Mouse (Mus musculus) splenic B cell, adult 2 months (primary cell): ENCODE results near the gene Col7a1.

ENCODE experiments used
- DNase-seq: peaks from one replicate; pipeline ENCODE4 v3.0.0-alpha.2; 2011; ENCODE audit warnings: low read depth, low spot score
- H3K27me3 ChIP-seq: 2 replicates; pipeline ENCODE4 v1.6.1; 2012; ENCODE audit warnings: mild to moderate bottlenecking, low read length, moderate library complexity, mixed read lengths; ENCODE audit not compliant: control insufficient read depth, poor library complexity, insufficient read depth, severe bottlenecking
- H3K36me3 ChIP-seq: 2 replicates; pipeline ENCODE4 v1.6.1; 2012; ENCODE audit warnings: mild to moderate bottlenecking, low read length, moderate library complexity, mixed read lengths; ENCODE audit not compliant: control insufficient read depth, poor library complexity, insufficient read depth, severe bottlenecking

The Col7a1 gene

DNA sequence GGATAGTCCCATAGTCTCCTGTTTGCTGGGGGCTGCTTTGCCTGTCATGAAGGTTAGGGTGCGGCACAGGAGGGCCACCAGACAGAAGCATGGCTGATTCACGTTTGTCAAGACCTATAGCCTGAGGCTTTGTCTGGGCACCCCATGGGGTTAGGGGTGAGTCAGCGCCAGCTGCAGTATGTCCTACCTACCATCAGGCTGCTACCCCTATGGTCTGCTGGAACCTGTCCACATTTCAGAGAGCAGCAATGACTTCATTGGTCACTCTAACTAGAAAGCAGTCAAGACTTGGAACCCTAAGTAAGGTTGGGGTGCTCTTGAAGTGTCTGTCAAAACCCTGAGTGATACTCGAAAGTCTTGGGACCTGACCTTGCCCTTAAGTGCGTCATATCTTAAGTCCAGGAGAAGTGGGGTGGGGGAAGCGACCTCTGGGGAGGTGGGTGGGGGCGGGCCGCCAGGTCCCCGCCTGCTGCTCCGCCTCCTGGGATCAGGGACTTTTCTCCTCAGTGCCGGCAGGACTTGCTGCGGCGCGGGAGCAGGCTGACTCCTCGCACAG lies at the start of gene Col7a1:
Gene Col7a1, plus strand, starts transcription at position 506 of the 556 bp plus-strand sequence.
- Histone ChIP-seq H3K27me3 (no peaks in the 10 kb centered on the region), H3K36me3 (peaks cover 2% of the 10 kb centered on the region; the same call in 1 of the 2 replicates)
- DNase-seq = no peak

DNA sequence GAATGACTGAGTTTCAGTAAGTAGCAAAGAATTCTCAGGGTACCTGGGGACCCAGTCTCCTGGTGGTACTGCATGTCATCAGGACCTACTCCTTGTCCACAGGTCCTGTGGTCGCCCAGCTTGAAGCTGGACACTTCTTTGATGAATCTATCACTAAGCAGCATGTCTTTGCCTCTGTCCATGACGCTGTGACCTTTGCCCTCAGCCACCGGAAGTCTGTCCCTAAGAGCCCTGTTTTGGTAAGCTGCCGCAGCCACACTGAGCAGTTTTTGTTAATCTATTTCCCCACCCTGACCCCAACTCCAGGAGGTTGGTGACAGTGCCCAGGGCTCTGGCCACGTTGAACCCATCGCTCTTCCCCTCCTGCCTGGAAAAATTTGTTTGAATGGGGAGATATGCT lies 41.1 kb upstream of the Col7a1 start:
- Histone ChIP-seq H3K27me3 (no peaks in the 10 kb centered on the region), H3K36me3 (no peaks in the 10 kb centered on the region)
- DNase-seq = no peak

DNA sequence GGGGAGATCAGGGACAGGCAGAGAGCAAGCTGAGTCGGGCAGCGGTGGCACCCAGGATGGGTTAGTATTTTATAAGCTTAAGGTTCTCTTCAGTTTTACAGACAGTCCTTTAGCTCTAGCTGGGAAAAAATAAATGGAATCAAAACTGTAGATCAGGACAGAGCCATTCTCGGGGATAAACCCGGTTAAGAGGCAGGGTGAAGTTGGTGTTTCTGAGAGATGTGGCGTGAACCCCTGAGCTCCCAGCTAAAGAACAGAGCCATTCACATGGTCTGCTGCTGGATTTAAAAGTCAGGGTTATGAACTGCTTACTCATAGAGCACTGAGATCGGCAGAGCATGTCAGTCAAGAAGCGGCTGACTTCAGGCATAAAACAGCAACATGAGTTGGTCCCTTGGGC lies 40.2 kb upstream of the Col7a1 start:
- no peaks in the 10 kb centered on the region for H3K27me3 ChIP-seq
- no peak for DNase-seq
- H3K36me3 ChIP-seq = no peaks in the 10 kb centered on the region

DNA sequence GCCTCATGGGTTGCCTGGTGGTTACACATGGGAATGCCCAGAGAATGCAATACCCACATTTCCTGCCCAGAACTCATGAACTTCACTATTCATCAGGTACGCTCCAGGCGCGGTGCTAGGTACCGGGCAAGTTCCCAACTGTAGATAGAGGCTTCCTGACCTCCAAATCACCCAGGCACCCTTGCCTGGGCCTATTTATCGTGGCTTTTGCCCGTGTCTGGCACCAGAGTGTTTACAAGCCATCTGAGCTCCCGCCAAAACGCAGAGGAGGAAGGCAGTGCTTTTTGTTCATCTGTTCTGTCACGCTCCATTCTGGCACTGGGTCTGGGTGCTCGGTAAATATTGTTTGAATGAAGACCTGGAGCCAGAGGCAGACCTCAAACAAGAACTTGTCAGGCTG lies 39.8 kb upstream of the Col7a1 start:
- Histone ChIP-seq H3K36me3 (no peaks in the 10 kb centered on the region), H3K27me3 (no peaks in the 10 kb centered on the region)

DNA sequence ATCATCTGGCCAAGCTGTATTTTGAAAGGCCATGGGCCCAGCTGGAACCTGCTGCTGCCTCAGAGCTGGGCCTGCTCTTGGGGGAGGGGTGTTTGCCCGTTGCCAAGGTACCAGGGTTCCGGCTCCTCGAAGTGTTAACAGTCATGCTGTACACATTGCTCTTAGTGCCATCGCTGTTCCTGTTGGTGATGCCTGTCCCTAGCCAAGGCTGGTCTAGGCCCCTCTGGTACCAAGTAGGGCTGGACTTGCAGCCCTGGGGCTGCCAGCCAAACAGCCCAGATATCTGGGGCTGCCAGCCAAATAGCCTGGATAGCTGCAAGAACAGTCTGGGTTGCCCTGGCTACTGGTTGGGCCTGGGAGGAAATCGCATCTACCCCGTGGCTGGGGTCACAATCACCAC lies 38.9 kb upstream of the Col7a1 start, which contains the start of gene Tmem89:
Gene Tmem89, plus strand, starts transcription at position 129 of the 400 bp plus-strand sequence.
- Histone ChIP-seq H3K36me3 (no peaks in the 10 kb centered on the region), H3K27me3 (no peaks in the 10 kb centered on the region)
- DNase-seq = no peak

More for the DNA sequence above, 39.8 kb upstream of the Col7a1 start:
- DNase-seq = no peak

DNA sequence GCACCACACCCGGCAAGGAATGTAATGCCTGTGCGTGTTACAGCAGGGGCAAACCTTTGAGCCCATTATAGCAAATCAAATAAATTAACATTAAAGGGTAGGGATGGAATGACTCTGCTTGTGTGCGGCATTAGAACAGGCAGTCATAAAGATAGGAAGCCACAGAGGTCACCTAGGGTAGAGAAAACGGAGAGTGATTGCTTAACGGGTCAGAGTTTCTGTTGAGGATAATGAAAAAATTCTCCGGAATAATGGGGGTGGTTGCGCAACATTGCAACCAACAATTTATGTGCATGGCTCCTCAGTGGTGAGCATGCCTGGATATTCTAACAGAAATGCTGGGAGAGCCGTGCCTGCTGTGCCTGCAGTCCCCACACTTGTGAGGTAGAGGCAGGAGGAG lies 27.5 kb upstream of the Col7a1 start:
- Histone ChIP-seq H3K36me3 (no peaks in the 10 kb centered on the region), H3K27me3 (no peaks in the 10 kb centered on the region; the same call in 1 of the 2 replicates)
- DNase-seq = no peak

DNA sequence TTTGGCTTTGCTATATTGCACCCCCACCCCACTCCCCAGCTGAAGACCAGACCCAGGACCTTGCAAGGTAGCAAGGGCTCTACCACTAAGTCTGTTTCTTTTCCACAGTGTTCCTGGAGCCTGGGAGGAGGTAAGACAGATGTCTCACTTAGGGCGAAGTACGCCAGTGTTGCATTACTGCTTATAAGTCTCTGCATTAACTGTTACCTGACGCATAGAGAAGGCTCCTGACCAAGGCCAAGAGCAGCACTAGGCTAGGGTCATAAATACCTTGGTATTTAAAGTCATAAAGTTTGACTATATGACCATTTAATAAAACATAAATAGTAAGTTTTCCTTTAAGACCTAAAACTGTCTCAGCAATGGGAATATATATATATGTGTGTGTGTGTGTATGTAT lies 25.0 kb upstream of the Col7a1 start:
- H3K27me3 ChIP-seq = no peaks in the 10 kb centered on the region; the same call in 1 of the 2 replicates
- no peaks in the 10 kb centered on the region for H3K36me3 ChIP-seq
- DNase-seq = no peak

DNA sequence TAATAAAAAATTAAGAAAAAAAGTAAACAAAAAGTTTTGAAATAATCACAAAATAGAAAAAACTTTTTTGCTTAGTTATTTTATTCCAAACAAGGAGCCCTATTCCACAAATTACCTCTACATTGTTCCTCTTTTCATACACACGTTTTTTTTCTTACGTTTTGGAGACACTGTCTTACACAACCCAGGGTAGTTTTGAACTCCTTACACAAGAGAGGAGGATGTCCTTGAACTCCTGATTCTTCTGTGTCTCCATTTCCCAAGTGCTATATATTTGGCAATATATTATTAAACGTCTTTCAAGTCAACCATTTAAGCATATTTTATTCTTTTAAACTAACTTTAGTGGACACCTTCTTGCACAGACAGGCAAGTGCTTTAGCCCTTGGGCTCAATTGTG lies 17.4 kb upstream of the Col7a1 start:
- H3K27me3 ChIP-seq = no peaks in the 10 kb centered on the region
- DNase-seq = no peak
- H3K36me3 ChIP-seq = peaks cover 2% of the 10 kb centered on the region; the same call in 1 of the 2 replicates

DNA sequence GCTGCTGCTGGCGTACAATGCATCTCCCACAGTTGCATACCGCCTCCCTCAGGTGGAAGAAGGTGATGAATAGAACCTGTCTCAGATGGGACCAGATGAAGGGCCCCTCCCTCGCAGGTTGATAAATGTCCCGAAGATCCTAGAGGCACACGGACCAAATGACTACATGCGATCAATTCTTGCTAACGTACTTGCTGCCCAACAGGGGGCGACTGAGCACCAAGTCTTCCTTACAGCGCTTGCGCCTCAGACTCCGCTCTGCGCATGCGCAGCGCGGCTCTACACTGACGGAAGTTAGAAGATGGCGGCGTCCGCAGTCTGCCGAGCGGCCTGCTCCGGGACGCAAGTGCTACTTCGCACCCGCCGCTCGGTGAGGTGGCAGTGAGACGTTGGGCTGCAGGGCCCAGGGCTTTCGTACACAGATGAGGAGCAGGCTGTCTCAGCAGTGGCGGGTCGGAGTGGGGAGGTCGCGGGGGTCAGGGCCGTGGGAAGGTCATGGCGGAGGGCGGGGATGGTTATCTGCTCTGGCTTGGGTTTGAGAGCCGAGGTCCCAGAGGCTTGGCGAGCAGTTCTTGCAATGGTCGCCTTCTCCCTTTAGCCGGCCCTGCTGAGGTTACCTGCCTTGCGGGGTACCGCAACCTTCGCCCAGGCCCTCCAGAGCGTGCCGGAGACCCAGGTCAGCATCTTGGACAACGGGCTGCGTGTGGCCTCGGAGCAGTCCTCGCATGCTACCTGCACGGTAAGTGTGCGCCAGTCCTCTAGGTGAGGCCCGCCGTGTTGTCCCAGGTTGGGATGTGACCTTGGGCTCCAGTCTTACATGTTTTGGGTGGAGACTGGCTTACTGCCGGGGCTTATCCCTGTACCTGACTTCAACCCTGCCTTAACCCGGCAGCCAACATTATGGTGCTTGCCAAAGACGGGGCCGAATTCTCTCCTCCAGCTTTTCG lies 16.7 kb upstream of the Col7a1 start, which contains the start of gene Uqcrc1:
Gene Uqcrc1, plus strand, starts transcription at position 216 of the 947 bp plus-strand sequence.
- DNase-seq = peak; percentile 100
- H3K27me3 ChIP-seq = no peaks in the 10 kb centered on the region
- peaks cover 2% of the 10 kb centered on the region for H3K36me3 ChIP-seq

DNA sequence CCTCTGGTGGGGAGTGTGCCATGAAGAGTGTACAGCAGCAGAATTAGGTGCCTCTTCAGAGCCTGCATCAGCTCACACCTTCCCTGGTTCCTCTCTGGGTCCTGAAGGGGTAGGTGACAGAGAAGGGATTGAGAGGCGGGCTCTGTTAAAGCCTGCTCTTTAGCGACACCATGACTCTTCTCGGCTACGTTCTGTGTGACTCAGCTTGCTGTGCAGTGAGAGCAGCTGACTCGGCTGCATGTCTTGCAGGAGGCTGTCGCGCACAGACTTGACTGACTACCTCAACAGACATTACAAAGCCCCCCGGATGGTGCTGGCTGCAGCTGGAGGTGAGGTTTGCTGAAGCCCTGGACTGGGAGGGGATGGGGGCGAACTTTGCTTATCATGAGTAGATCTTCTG lies 8.3 kb upstream of the Col7a1 start:
- DNase-seq = no peak
- Histone ChIP-seq H3K36me3 (peaks cover 11% of the 10 kb centered on the region), H3K27me3 (no peaks in the 10 kb centered on the region)

DNA sequence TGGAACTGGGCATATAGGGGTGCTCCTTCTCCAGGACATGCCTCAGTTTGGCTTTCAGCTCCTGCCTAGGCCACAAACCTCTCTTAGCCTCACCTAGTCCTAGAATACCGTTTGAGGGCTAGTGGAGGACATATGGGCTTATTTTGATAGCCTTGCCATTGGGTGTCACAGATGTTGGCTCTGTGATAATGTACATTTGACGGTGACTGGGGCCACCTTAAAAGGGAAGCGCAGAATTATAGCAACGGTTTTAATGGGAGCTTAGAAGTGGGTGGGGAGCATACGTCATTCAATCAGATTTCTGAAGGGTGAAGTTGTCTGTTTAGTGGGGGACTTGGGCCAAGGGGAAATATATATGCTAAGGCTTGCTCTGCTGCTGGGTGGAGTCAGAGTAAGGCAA lies 7.8 kb upstream of the Col7a1 start:
- no peak for DNase-seq
- Histone ChIP-seq H3K27me3 (no peaks in the 10 kb centered on the region), H3K36me3 (peaks cover 11% of the 10 kb centered on the region)

DNA sequence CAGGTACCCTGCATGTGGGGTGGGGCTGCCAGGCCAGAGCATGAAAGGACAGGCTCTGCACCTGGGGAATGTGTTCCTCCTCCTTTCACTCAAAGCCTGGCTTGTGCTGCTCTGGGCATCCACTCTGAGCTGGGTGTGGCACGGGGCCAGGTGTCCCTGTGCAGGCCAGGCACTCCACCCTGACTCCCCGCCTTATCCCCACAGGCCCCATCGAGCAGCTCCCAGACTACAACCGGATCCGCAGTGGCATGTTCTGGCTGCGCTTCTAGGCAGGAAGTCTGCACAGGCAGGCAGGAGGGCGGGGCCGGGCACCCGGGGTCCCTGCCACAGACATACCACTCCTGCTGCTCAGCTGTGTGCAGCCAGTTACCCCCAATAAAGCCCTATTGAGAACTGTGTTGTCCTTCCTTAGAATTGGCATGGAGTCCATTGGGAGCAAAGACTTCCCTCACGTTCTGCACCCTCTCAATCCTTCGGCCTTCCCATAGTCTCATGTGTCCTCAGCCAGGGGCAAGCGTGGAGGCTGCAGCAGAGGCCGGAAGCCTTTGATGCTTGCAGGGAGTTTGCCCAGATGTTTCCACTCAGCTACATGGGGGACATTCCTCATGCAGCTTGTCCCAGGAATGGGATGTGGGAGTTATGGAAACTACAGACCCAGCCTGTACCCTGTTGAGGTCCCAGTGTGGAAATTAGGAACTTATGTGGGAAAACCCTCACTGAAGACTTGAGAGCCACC lies 4.0 kb upstream of the Col7a1 start:
- DNase-seq = no peak
- no peaks in the 10 kb centered on the region for H3K27me3 ChIP-seq
- peaks cover 9% of the 10 kb centered on the region for H3K36me3 ChIP-seq

DNA sequence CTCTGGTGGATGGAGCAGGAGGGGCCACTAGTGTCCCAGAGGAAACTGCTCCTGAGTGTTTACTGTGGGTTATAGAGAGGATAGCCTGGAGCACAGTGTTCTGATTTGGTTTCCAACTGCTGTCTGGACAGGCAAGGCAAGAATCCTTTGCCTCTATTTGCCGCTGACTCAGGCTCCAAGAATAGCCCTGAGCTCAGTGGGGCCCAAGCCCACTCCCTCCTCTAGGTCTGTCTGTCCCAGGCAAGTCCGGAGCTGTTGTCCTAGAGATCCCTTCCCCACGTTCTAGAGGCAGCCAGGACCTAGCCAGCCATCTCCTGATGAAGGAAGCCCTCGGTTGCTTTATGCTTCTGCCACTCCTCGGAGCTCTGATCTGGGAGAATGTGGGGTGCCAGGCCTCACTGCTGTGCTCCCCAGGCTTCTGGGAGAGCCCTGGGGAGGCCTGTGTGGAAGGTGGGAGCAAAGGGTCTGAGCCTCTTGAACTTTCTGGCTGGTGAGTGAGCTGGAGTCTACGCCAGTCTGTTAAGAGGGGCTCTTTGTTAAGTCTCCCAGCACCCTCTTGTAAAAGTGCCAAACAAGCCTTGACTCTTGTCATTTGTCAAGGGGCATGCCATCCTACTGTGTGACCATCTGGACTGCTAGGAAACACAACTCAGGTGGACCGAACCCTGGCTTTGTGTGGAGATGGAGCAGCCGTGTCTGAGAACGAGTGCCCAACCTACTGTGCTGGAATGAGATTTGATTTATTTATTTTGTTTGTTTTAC lies 3.2 kb upstream of the Col7a1 start:
- DNase-seq = no peak
- H3K27me3 ChIP-seq = no peaks in the 10 kb centered on the region
- H3K36me3 ChIP-seq = peaks cover 5% of the 10 kb centered on the region

DNA sequence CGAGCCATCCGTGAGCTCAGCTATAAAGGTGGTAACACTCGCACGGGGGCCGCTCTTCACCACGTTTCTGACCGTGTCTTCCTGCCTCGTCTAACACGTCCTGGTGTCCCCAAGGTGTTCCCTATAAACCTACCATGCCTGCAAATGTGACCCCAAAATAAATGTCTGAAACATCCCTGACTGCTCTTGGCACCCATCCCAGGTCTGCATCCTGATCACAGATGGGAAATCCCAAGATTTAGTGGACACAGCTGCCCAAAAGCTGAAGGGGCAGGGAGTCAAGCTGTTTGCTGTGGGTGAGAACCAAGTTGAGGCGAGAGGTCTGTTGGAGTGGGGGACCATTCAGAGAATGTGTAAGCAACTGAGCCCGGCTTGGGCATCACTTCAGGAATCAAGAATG lies 1.9 kb downstream of the Col7a1 start:
- no peaks in the 10 kb centered on the region for H3K27me3 ChIP-seq
- H3K36me3 ChIP-seq = no peaks in the 10 kb centered on the region
- no peak for DNase-seq
